Mouse (Mus musculus): Measurements from ENCODE around the gene Cactin. TPM values are rescaled to one million over a fixed set of nuclear protein-coding genes. Genes with fewer than 3 reads are reported as not detected.

The Cactin gene
- total and polyA plus RNA-seq, 2 experiments from 2014 or later: 13.7 to 14.3 TPM

DNA sequence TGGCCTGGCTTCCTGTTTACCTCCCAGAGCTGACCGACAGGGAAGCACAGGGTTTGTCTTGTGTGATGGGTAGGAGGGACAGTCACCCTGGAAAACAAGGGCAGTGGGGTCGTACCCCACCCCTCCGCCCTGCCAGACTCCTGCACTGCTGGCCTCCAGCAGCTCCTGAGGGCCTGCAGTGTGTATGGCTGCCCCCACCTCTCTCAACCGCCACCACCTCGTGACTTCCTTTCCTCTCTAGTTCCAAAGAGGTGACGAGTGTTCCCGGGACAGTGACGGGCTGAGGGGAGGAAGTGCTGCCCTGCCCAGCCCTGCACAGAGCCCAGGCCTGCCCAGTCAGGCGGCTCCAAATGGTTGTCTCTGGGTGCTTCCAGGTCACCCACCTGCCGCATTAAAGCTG lies 23.1 kb upstream of the Cactin start:
- no peaks in the 10 kb centered on the region for H3K36me3 ChIP-seq (replicated peaks; ENCODE audit: control insufficient read depth, insufficient read depth, low read length)
- peak overlapping the region; percentile 32 for H3K4me2 ChIP-seq (ENCODE audit: low read depth, low read length)

DNA sequence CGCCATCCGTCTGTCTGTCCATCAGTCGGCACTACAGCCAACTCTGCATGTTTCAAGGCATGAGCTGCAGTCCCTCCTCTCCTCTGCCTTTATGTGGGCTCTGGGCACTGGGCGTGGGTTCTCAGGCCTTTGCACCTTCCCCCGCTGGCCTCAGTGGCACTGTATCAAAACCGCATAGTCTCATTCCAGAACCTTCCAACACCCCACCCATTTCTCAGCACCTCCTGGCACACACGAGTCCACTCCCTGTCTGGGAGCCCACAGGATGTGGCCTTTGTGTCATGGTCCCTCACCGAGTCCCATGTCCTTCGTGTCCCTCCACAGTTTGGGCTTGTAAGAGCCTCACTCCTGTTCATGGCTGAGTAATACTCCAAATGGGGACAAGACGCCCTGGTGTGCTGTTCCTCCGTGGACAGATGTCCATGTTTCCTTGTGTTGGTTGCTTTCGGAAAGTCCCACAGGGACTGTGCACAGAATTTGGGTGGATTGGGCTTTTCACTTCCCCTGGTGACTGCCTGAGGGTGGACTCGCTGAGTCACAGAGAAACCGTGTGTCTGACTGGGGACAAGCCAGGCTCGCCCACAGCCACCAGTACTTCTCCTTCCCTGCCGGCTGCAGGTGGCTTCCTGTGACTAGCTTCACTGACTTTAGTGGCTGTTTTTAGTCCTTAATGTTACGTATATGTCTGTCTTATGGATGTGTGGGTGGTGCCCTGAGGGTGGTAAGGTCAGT lies 22.4 kb upstream of the Cactin start:
- Histone ChIP-seq H3K9me3 (replicated peaks; ENCODE audit: control insufficient read depth, low read length) (no peaks in the 10 kb centered on the region), H3K4me1 (ENCODE audit: control insufficient read depth, insufficient read depth) (peaks cover 74% of the 10 kb centered on the region), H3K36me3 (replicated peaks; ENCODE audit: control insufficient read depth, insufficient read depth, low read length) (no peaks in the 10 kb centered on the region), H3K4me2 (ENCODE audit: low read depth, low read length) (no peak overlapping the region; the same call in 1 of the 2 replicates), H3K27ac (ENCODE audit: low read depth) (peak overlapping the region; percentile 82), H3K27me3 (ENCODE audit: control insufficient read depth, insufficient read depth, low read length) (no peaks in the 10 kb centered on the region), H3K4me3 (ENCODE audit: low read depth, low read length) (no peak overlapping the region), H3K9ac (replicated peaks; ENCODE audit: low read depth, low read length) (no peak overlapping the region)
- DNase-seq (ENCODE audit: low spot score): no peak
- no peak for ATAC-seq (ENCODE audit: insufficient read depth, low read depth)
- TF ChIP-seq CTCF (IDR thresholded peaks at IDR 0.05; ENCODE audit: low read depth) (no peak), EP300 (IDR thresholded peaks at IDR 0.05; ENCODE audit: low read depth) (0 out of 2 replicates have a peak, but pooled peaks have one; percentile 27)
- WGBS: 87% methylated on average over 17 of the region's 17 CpGs

More for the DNA sequence above, 23.1 kb upstream of the Cactin start:
- H3K4me1 ChIP-seq (ENCODE audit: control insufficient read depth, insufficient read depth): peaks cover 68% of the 10 kb centered on the region
- peak; percentile 27 for ATAC-seq (ENCODE audit: insufficient read depth, low read depth)
- WGBS: 23% methylated on average over 10 of the region's 10 CpGs
- no peaks in the 10 kb centered on the region for H3K9me3 ChIP-seq (replicated peaks; ENCODE audit: control insufficient read depth, low read length)
- peak overlapping the region; percentile 82 for H3K27ac ChIP-seq (ENCODE audit: low read depth)
- DNase-seq (ENCODE audit: low spot score): no peak
- no peak overlapping the region for H3K4me3 ChIP-seq (ENCODE audit: low read depth, low read length)
- TF ChIP-seq EP300 (IDR thresholded peaks at IDR 0.05; ENCODE audit: low read depth) (no peak), CTCF (IDR thresholded peaks at IDR 0.05; ENCODE audit: low read depth) (no peak)
- H3K9ac ChIP-seq (replicated peaks; ENCODE audit: low read depth, low read length): 0 out of 2 replicates have a peak overlapping the region, but pooled peaks have one; percentile 20
- H3K27me3 ChIP-seq (ENCODE audit: control insufficient read depth, insufficient read depth, low read length): no peaks in the 10 kb centered on the region

GRCm38 (mm10) chr10:81299585-81300351 lies 21.1 kb upstream of the Cactin start:
- Histone ChIP-seq H3K9me3 (replicated peaks; ENCODE audit: control insufficient read depth, low read length) (no peaks in the 10 kb centered on the region), H3K4me1 (ENCODE audit: control insufficient read depth, insufficient read depth) (peaks cover 63% of the 10 kb centered on the region), H3K36me3 (replicated peaks; ENCODE audit: control insufficient read depth, insufficient read depth, low read length) (no peaks in the 10 kb centered on the region), H3K9ac (replicated peaks; ENCODE audit: low read depth, low read length) (0 out of 2 replicates have a peak overlapping the region, but pooled peaks have one; percentile 8), H3K27ac (ENCODE audit: low read depth) (0 out of 2 replicates have a peak overlapping the region, but pooled peaks have one; percentile 82), H3K27me3 (ENCODE audit: control insufficient read depth, insufficient read depth, low read length) (no peaks in the 10 kb centered on the region), H3K4me2 (ENCODE audit: low read depth, low read length) (no peak overlapping the region), H3K4me3 (ENCODE audit: low read depth, low read length) (no peak overlapping the region)
- TF ChIP-seq CTCF (IDR thresholded peaks at IDR 0.05; ENCODE audit: low read depth): no peak
- TF ChIP-seq EP300 (IDR thresholded peaks at IDR 0.05; ENCODE audit: low read depth): no peak
- 76% methylated on average over 14 of the region's 14 CpGs for WGBS
- ATAC-seq (ENCODE audit: insufficient read depth, low read depth) (no peak), DNase-seq (ENCODE audit: low spot score) (no peak)

GRCm38 (mm10) chr10:81300352-81300907 lies 20.5 kb upstream of the Cactin start:
- 75% methylated on average over 9 of the region's 9 CpGs for WGBS
- Histone ChIP-seq H3K36me3 (replicated peaks; ENCODE audit: control insufficient read depth, insufficient read depth, low read length) (no peaks in the 10 kb centered on the region), H3K27ac (ENCODE audit: low read depth) (no peak overlapping the region), H3K9ac (replicated peaks; ENCODE audit: low read depth, low read length) (no peak overlapping the region), H3K9me3 (replicated peaks; ENCODE audit: control insufficient read depth, low read length) (no peaks in the 10 kb centered on the region), H3K27me3 (ENCODE audit: control insufficient read depth, insufficient read depth, low read length) (no peaks in the 10 kb centered on the region), H3K4me2 (ENCODE audit: low read depth, low read length) (no peak overlapping the region), H3K4me3 (ENCODE audit: low read depth, low read length) (no peak overlapping the region), H3K4me1 (ENCODE audit: control insufficient read depth, insufficient read depth) (peaks cover 62% of the 10 kb centered on the region)
- no peak for ATAC-seq (ENCODE audit: insufficient read depth, low read depth)
- no peak for DNase-seq (ENCODE audit: low spot score)
- TF ChIP-seq CTCF (IDR thresholded peaks at IDR 0.05; ENCODE audit: low read depth): no peak
- no peak for TF ChIP-seq EP300 (IDR thresholded peaks at IDR 0.05; ENCODE audit: low read depth)

- Histone ChIP-seq H3K27me3 (ENCODE audit: control insufficient read depth, insufficient read depth, low read length) (no peaks in the 10 kb centered on the region), H3K27ac (ENCODE audit: low read depth) (no peak overlapping the region), H3K36me3 (replicated peaks; ENCODE audit: control insufficient read depth, insufficient read depth, low read length) (peaks cover 8% of the 10 kb centered on the region), H3K9ac (replicated peaks; ENCODE audit: low read depth, low read length) (no peak overlapping the region), H3K4me1 (ENCODE audit: control insufficient read depth, insufficient read depth) (peaks cover 57% of the 10 kb centered on the region), H3K4me3 (ENCODE audit: low read depth, low read length) (no peak overlapping the region), H3K9me3 (replicated peaks; ENCODE audit: control insufficient read depth, low read length) (no peaks in the 10 kb centered on the region), H3K4me2 (ENCODE audit: low read depth, low read length) (no peak overlapping the region)
- DNase-seq (ENCODE audit: low spot score) (no peak), ATAC-seq (ENCODE audit: insufficient read depth, low read depth) (no peak)
- TF ChIP-seq CTCF (IDR thresholded peaks at IDR 0.05; ENCODE audit: low read depth) (no peak), EP300 (IDR thresholded peaks at IDR 0.05; ENCODE audit: low read depth) (no peak)
- WGBS: 78% methylated on average over 9 of the region's 9 CpGs
Measured at GRCm38 (mm10) chr10:81301321-81301720, 19.6 kb upstream of the Cactin start.

Measured in heart, postnatal 0 days (tissue).